Mouse (Mus musculus) G1E (cell line): ENCODE data around the gene Yjefn3.

Experiments used
- CTCF ChIP-seq: IDR thresholded peaks from 2 replicates; pipeline ENCODE4 v1.5.1; 2012; ENCODE audit warnings: low read depth, low read length, inconsistent platforms, mixed read lengths
- GATA1 ChIP-seq: IDR thresholded peaks from 2 replicates; pipeline ENCODE4 v1.6.1; 2012; ENCODE audit warnings: borderline replicate concordance, low read length, inconsistent platforms, mixed read lengths
- POLR2AphosphoS5 ChIP-seq: IDR thresholded peaks from 2 replicates; pipeline ENCODE4 v1.6.1; 2012; ENCODE audit warnings: low read depth, low read length, inconsistent platforms; ENCODE audit not compliant: insufficient replicate concordance

DNA sequence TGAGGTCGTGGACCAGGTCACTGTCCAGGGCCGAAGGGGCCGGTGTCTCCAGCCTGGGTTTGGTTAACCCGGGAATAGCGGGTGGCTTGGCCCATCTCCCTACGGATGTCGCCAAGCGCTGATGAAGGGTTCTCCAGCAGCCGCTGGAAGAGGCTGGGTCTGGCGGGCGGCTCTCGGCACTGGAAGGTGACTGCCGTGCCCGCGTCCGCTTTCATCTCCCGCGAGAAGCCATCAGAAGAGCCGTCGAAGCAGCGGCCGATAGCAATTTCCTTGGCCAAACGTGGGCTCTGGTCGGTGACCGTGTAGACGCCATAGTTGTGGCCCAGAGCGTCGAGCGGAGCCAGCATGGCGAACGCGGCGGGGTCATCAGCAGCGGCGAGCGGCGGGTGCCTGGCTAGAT lies 21.7 kb downstream of the Yjefn3 start:
- no peak for TF ChIP-seq CTCF
- TF ChIP-seq GATA1: no peak
- TF ChIP-seq POLR2AphosphoS5: no peak
